16 mouse cellular contexts compared by ENCODE assay signal in genomic region chr3:153241134-153241533, GRCm38 (mm10).
DNase-seq lines count a peak whose midpoint lies in the region; ATAC-seq lines count a peak whose summit lies in the region.
"Had no signal": no experiment of that assay in that cellular context is flagged by ENCODE, and none has a peak within 500 bp of the region (broad histone marks: within the 10 kb centered on the region; RNA-seq: fewer than 3 reads in every experiment).

No protein-coding gene starts in this region.

- peak overlapping the region; percentile 10 to 37; a peak in 2 of 4 replicates for H3K27ac ChIP-seq in heart, embryonic 14.5 days (replicated peaks in 1 of 2; ENCODE audit: control insufficient read depth in 1 of 2, insufficient read depth in 1 of 2, low read depth in 2 of 2, low read length in 2 of 2)
- H3K27ac ChIP-seq: midbrain, embryonic 12.5 days; stomach, postnatal 0 days had no signal

- H3K4me1 ChIP-seq in heart, embryonic 14.5 days (ENCODE audit: control insufficient read depth in 2 of 2, insufficient read depth in 2 of 2, low read length in 2 of 2): peaks cover 26 to 29% of the 10 kb centered on the region in 2 experiments

- H3K9me3 ChIP-seq in heart, embryonic 14.5 days (ENCODE audit: control insufficient read depth, low read length): no peaks in the 10 kb centered on the region
- H3K9me3 ChIP-seq: midbrain, embryonic 12.5 days had no signal

- H3K9ac ChIP-seq in heart, embryonic 14.5 days (ENCODE audit: low read length): no peak overlapping the region
- H3K9ac ChIP-seq: liver, postnatal 0 days; midbrain, embryonic 12.5 days had no signal

- WGBS in heart, embryonic 14.5 days: 22% methylated on average over 4 of the region's 4 CpGs

- no peak for DNase-seq in heart, adult 18-20 months
- DNase-seq in thymus, postnatal 14 days: peak; percentile 9
- no peak for DNase-seq in thymus, postnatal 10 days (ENCODE audit: low spot score in 2 of 2)
- DNase-seq in layer of hippocampus, postnatal 10 days (ENCODE audit: low spot score in 2 of 2): no peak
- DNase-seq: cerebellum, postnatal 14 days; gastrocnemius, postnatal 25 days; kidney, adult 9 months; liver, postnatal 0 days; right cerebral cortex, adult 18-20 months had no signal

- no peak for ATAC-seq in heart, embryonic 14.5 days (ENCODE audit: insufficient number of reproducible peaks, insufficient read depth, low FRiP score, low read depth)
- ATAC-seq in common myeloid progenitor, adult 5-6 weeks (replicated peaks; ENCODE audit: low read depth, poor library complexity, severe bottlenecking): peak; percentile 69
- peak; percentile 64; the same call in 1 of the 2 replicates for ATAC-seq in megakaryocyte progenitor cell, adult 5-6 weeks (replicated peaks; ENCODE audit: poor library complexity)
- ATAC-seq: liver, postnatal 0 days had no signal

- no peak overlapping the region; the same call in 1 of the 2 replicates for H3K4me2 ChIP-seq in heart, embryonic 14.5 days (ENCODE audit: low read length)
- H3K4me2 ChIP-seq: midbrain, embryonic 12.5 days had no signal

- no peak overlapping the region for H3K4me3 ChIP-seq in heart, embryonic 14.5 days (ENCODE audit: control insufficient read depth in 1 of 2, insufficient read depth in 1 of 2, low read depth in 1 of 2, low read length in 2 of 2)
- H3K4me3 ChIP-seq: midbrain, embryonic 12.5 days; myocyte had no signal

- H3K27me3 ChIP-seq in heart, embryonic 14.5 days (ENCODE audit: control insufficient read depth, insufficient read depth, low read length): no peaks in the 10 kb centered on the region
- H3K27me3 ChIP-seq: CH12.LX; midbrain, embryonic 12.5 days had no signal

- H3K36me3 ChIP-seq in heart, embryonic 14.5 days (ENCODE audit: control insufficient read depth, insufficient read depth, low read length): no peaks in the 10 kb centered on the region
- H3K36me3 ChIP-seq: midbrain, embryonic 12.5 days had no signal
